Mouse (Mus musculus) E14TG2a.4 (cell line): ENCODE data around the gene Tbl2.

Experiments used
- CTCF ChIP-seq: conservative IDR thresholded peaks from 2 replicates; pipeline ENCODE4 v1.5.1; 2014; ENCODE audit warnings: low read length
- NANOG ChIP-seq: IDR thresholded peaks from 2 replicates; pipeline ENCODE4 v1.6.1; 2014; ENCODE audit warnings: borderline replicate concordance, low read length, mixed read lengths
- POU5F1 ChIP-seq: IDR thresholded peaks from 2 replicates; pipeline ENCODE4 v1.6.1; 2014; ENCODE audit warnings: low read length, borderline replicate concordance

DNA sequence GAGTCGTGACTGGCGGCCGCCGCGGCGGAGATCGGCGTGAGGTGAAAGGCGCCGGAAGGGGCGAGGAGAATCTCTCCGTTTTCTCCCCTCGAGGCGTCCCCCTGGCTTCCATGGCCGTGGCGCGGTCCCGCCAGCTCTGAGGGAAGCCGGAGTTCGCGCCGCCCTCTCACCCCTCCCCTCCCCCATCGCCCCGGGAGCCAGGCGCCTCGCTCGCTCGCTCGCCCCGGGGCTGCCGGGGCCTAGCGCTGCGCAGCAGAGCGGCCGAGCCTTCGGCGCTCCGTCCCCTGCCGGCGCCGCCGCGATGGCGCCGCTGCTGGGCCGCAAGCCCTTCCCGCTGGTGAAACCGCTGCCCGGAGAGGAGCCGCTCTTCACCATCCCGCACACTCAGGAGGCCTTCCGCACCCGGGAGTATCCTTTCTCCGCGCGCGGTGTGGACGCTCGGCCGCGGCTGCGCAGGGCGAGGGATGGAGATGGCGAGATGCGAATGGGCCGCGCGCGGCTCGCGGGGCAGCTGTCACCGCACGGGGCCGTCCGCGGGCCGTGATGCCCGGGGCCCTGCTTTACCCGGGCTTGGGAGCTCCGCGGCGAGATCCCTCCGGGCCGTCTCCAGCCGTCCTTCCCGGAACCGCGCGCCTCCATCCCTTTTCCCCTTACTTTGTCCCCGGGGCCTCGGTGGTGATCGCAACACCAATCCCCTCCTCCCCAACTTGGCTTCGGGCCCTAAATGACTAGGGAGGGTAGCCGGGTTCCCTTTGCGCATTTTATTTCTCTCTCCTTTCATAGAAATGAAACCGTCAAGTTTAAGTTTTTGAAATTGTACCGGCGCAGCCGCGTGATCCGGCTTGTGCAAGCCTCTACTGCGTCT lies 38.1 kb downstream of the Tbl2 start:
- TF ChIP-seq CTCF (no peak), NANOG (no peak), POU5F1 (no peak)
